Mouse (Mus musculus) embryonic fibroblast, embryonic 13.5 days (primary cell): ENCODE measurements at regions not wholly inside any gene's neighbourhood (a gene's known extent, or its start where the extent isn't known, plus 50 kb on each side); places are given as distances from the start of the nearest gene placed in this dataset.

Experiments used
- CTCF ChIP-seq: IDR thresholded peaks from 2 replicates; pipeline ENCODE4 v1.5.1; 2011; ENCODE audit warnings: mild to moderate bottlenecking, control low read depth, low read length, moderate library complexity, borderline replicate concordance; ENCODE audit not compliant: insufficient read depth
- POLR2A ChIP-seq: IDR thresholded peaks from 2 replicates; pipeline ENCODE4 v1.6.1; 2011; ENCODE audit warnings: low read depth, mild to moderate bottlenecking, control low read depth, low read length, moderate library complexity

DNA sequence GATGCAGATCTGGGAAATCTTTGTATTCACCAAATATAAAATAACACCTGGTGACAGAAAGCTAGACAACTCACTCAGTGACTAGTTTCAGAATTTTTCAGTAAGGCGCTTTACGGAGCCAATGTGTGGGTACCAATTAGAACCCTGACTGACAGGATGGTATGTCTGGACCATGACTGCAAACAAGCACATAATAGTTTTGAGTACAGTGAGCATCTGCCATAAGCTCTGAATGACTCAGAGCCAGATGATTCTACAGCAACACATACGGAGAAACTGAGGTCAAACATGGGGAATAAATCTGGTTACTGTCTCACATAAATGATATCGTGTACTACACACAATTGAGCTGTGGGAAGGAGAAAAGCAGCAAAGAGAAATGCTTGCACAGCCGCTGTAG is 339.9 kb upstream of the Slc24a5 start:
- no peak for TF ChIP-seq POLR2A
- TF ChIP-seq CTCF: no peak
